Mouse (Mus musculus) embryonic facial prominence, embryonic 13.5 days (tissue): ENCODE results near the gene Hsd17b13. TPM values are rescaled to one million over a fixed set of nuclear protein-coding genes. Genes with fewer than 3 reads are reported as not detected.
A peak's percentile ranks its signal among the peaks of the same experiment; 100 is the strongest.

ENCODE experiments used
- ATAC-seq: fragments of 200-750 bp; cut with Nextera tagmentation; 2 replicates; pipeline ENCODE4 v1.8.0; 2017; ENCODE audit warnings: low read depth; ENCODE audit not compliant: insufficient number of reproducible peaks, insufficient read depth, low FRiP score, low TSS enrichment
- H3K27ac ChIP-seq: fragments of 300-500 bp; sonication (generic); 2 replicates; pipeline ENCODE4 v1.5.1; 2015; ENCODE audit warnings: moderate library complexity, mild to moderate bottlenecking, inconsistent platforms
- H3K27me3 ChIP-seq: fragments of 300-500 bp; sonication (generic); 2 replicates; pipeline ENCODE4 v1.6.1; 2015; ENCODE audit warnings: mild to moderate bottlenecking, inconsistent platforms
- H3K36me3 ChIP-seq: fragments of 300-500 bp; sonication (generic); 2 replicates; pipeline ENCODE4 v1.6.1; 2015; ENCODE audit warnings: mild to moderate bottlenecking, inconsistent platforms
- H3K4me1 ChIP-seq: fragments of 300-500 bp; sonication (generic); 2 replicates; pipeline ENCODE4 v1.6.1; 2015; ENCODE audit warnings: inconsistent platforms
- H3K4me2 ChIP-seq: fragments of 300-500 bp; sonication (generic); 2 replicates; pipeline ENCODE4 v1.6.1; 2015; ENCODE audit warnings: moderate library complexity, mild to moderate bottlenecking, inconsistent platforms
- H3K4me3 ChIP-seq: fragments of 300-500 bp; sonication (generic); 2 replicates; pipeline ENCODE4 v1.5.1; 2015; ENCODE audit warnings: mild to moderate bottlenecking, inconsistent platforms
- H3K9ac ChIP-seq: fragments of 300-500 bp; sonication (generic); 2 replicates; pipeline ENCODE4 v1.6.1; 2015; ENCODE audit warnings: mild to moderate bottlenecking, inconsistent platforms
- H3K9me3 ChIP-seq: fragments of 300-500 bp; sonication (generic); 2 replicates; pipeline ENCODE4 v1.6.1; 2016; ENCODE audit warnings: inconsistent platforms
- WGBS: fragments of 180-500 bp; shearing (Covaris S2); methylation state at CpG from one replicate; pipeline ENCODE4 v1.1.7; 2015; ENCODE audit warnings: mixed read lengths; 5-methylcytosine and 5-hydroxymethylcytosine counted together
- polyA plus RNA-seq: library from polyadenylated mRNA; unstranded; fragments of >200 nt; fragmentation: Nextera tagmentation; extraction: Ambion mirVana; gene quantifications from 2 replicates; pipeline ENCODE4 v1.2.1, GENCODE M21; 2015

The Hsd17b13 gene
- polyA plus RNA-seq, 1 experiment from 2014 or later: not detected

- Histone ChIP-seq H3K27me3 (no peaks in the 10 kb centered on the region), H3K27ac (no peak overlapping the region), H3K4me1 (no peaks in the 10 kb centered on the region), H3K9ac (no peak overlapping the region), H3K36me3 (no peaks in the 10 kb centered on the region; the same call in 1 of the 2 replicates), H3K4me3 (no peak overlapping the region), H3K9me3 (no peaks in the 10 kb centered on the region), H3K4me2 (no peak overlapping the region)
- ATAC-seq: no peak
- WGBS: 82% methylated on average over 3 of the region's 3 CpGs
These were observed 29.6 kb upstream of the Hsd17b13 start for GRCm38 (mm10) chr5:104006811-104007210.

- Histone ChIP-seq H3K4me2 (no peak overlapping the region), H3K4me1 (no peaks in the 10 kb centered on the region), H3K36me3 (no peaks in the 10 kb centered on the region; the same call in 1 of the 2 replicates), H3K4me3 (no peak overlapping the region), H3K9me3 (no peaks in the 10 kb centered on the region), H3K27me3 (no peaks in the 10 kb centered on the region), H3K27ac (no peak overlapping the region), H3K9ac (no peak overlapping the region)
- 88% methylated on average over 2 of the region's 2 CpGs for WGBS
- no peak for ATAC-seq
These were observed 26.7 kb upstream of the Hsd17b13 start for GRCm38 (mm10) chr5:104003955-104004354.

GRCm38 (mm10) chr5:104003256-104003931, 26.2 kb upstream of the Hsd17b13 start:
- H3K36me3 ChIP-seq: no peaks in the 10 kb centered on the region; the same call in 1 of the 2 replicates
- H3K9me3 ChIP-seq: no peaks in the 10 kb centered on the region
- no peaks in the 10 kb centered on the region for H3K27me3 ChIP-seq
- peak overlapping the region; percentile 8; the same call in 1 of the 2 replicates for H3K4me3 ChIP-seq
- H3K9ac ChIP-seq: 0 out of 2 replicates have a peak overlapping the region, but pooled peaks have one; percentile 27
- peak overlapping the region; percentile 22; the same call in 1 of the 2 replicates for H3K27ac ChIP-seq
- no peak for ATAC-seq
- H3K4me2 ChIP-seq: peak overlapping the region; percentile 33
- 40% methylated on average over 15 of the region's 15 CpGs for WGBS
- H3K4me1 ChIP-seq: no peaks in the 10 kb centered on the region

- Histone ChIP-seq H3K36me3 (no peaks in the 10 kb centered on the region; the same call in 1 of the 2 replicates), H3K27ac (no peak overlapping the region), H3K9ac (0 out of 2 replicates have a peak overlapping the region, but pooled peaks have one; percentile 27), H3K27me3 (no peaks in the 10 kb centered on the region), H3K4me1 (no peaks in the 10 kb centered on the region), H3K4me3 (peak overlapping the region; percentile 8; the same call in 1 of the 2 replicates), H3K4me2 (peak overlapping the region; percentile 33), H3K9me3 (no peaks in the 10 kb centered on the region)
- ATAC-seq: no peak
- WGBS: 21% methylated on average over 18 of the region's 18 CpGs
These were observed 25.5 kb upstream of the Hsd17b13 start for GRCm38 (mm10) chr5:104002549-104003255.

GRCm38 (mm10) chr5:103999738-104000137, 22.5 kb upstream of the Hsd17b13 start:
- no peaks in the 10 kb centered on the region for H3K27me3 ChIP-seq
- 6% methylated on average over 5 of the region's 5 CpGs for WGBS
- no peak overlapping the region for H3K27ac ChIP-seq
- ATAC-seq: no peak
- no peaks in the 10 kb centered on the region for H3K4me1 ChIP-seq
- H3K9ac ChIP-seq: no peak overlapping the region
- no peak overlapping the region for H3K4me3 ChIP-seq
- no peak overlapping the region for H3K4me2 ChIP-seq
- H3K36me3 ChIP-seq: no peaks in the 10 kb centered on the region
- H3K9me3 ChIP-seq: no peaks in the 10 kb centered on the region

- no peaks in the 10 kb centered on the region for H3K27me3 ChIP-seq
- H3K36me3 ChIP-seq: no peaks in the 10 kb centered on the region
- no peak overlapping the region for H3K27ac ChIP-seq
- ATAC-seq: no peak
- H3K9me3 ChIP-seq: no peaks in the 10 kb centered on the region
- no peak overlapping the region for H3K4me3 ChIP-seq
- no peaks in the 10 kb centered on the region for H3K4me1 ChIP-seq
- no peak overlapping the region for H3K9ac ChIP-seq
- H3K4me2 ChIP-seq: no peak overlapping the region
- WGBS: 70% methylated on average over 5 of the region's 5 CpGs
These were observed 21.5 kb upstream of the Hsd17b13 start for GRCm38 (mm10) chr5:103998739-103999138.

GRCm38 (mm10) chr5:103995181-103995580, 18.0 kb upstream of the Hsd17b13 start:
- no peak for ATAC-seq

GRCm38 (mm10) chr5:103994669-103995068, 17.5 kb upstream of the Hsd17b13 start:
- Histone ChIP-seq H3K4me3 (no peak overlapping the region), H3K36me3 (no peaks in the 10 kb centered on the region)
- ATAC-seq: no peak

More at GRCm38 (mm10) chr5:103995181-103995580, 18.0 kb upstream of the Hsd17b13 start:
- Histone ChIP-seq H3K27me3 (no peaks in the 10 kb centered on the region), H3K9ac (no peak overlapping the region), H3K36me3 (no peaks in the 10 kb centered on the region), H3K4me3 (no peak overlapping the region), H3K4me2 (no peak overlapping the region), H3K4me1 (no peaks in the 10 kb centered on the region), H3K9me3 (no peaks in the 10 kb centered on the region), H3K27ac (no peak overlapping the region)
- 54% methylated on average over 3 of the region's 3 CpGs for WGBS

GRCm38 (mm10) chr5:103993601-103994000, 16.4 kb upstream of the Hsd17b13 start:
- Histone ChIP-seq H3K4me2 (no peak overlapping the region), H3K9ac (no peak overlapping the region), H3K4me3 (no peak overlapping the region), H3K27ac (no peak overlapping the region), H3K36me3 (peaks cover 4% of the 10 kb centered on the region; the same call in 1 of the 2 replicates), H3K27me3 (no peaks in the 10 kb centered on the region), H3K9me3 (no peaks in the 10 kb centered on the region), H3K4me1 (no peaks in the 10 kb centered on the region)
- 73% methylated on average over 1 of the region's 1 CpGs for WGBS
- no peak for ATAC-seq

More at GRCm38 (mm10) chr5:103994669-103995068, 17.5 kb upstream of the Hsd17b13 start:
- no peaks in the 10 kb centered on the region for H3K9me3 ChIP-seq
- no peak overlapping the region for H3K9ac ChIP-seq
- H3K4me2 ChIP-seq: no peak overlapping the region
- H3K27me3 ChIP-seq: no peaks in the 10 kb centered on the region
- H3K27ac ChIP-seq: no peak overlapping the region
- H3K4me1 ChIP-seq: no peaks in the 10 kb centered on the region
- WGBS: 82% methylated on average over 4 of the region's 4 CpGs

GRCm38 (mm10) chr5:103992831-103993230, 15.6 kb upstream of the Hsd17b13 start:
- ATAC-seq: no peak
- Histone ChIP-seq H3K27ac (no peak overlapping the region), H3K27me3 (no peaks in the 10 kb centered on the region), H3K36me3 (peaks cover 7% of the 10 kb centered on the region; the same call in 1 of the 2 replicates), H3K4me1 (no peaks in the 10 kb centered on the region), H3K9ac (no peak overlapping the region), H3K4me2 (no peak overlapping the region), H3K4me3 (no peak overlapping the region), H3K9me3 (no peaks in the 10 kb centered on the region)
- 84% methylated on average over 9 of the region's 9 CpGs for WGBS

- Histone ChIP-seq H3K27ac (no peak overlapping the region), H3K27me3 (no peaks in the 10 kb centered on the region), H3K4me3 (no peak overlapping the region), H3K9ac (no peak overlapping the region), H3K9me3 (no peaks in the 10 kb centered on the region), H3K4me2 (no peak overlapping the region), H3K36me3 (no peaks in the 10 kb centered on the region), H3K4me1 (no peaks in the 10 kb centered on the region)
- 83% methylated on average over 9 of the region's 9 CpGs for WGBS
- no peak for ATAC-seq
These were observed 3.7 kb upstream of the Hsd17b13 start for GRCm38 (mm10) chr5:103980705-103981560.
